Mouse (Mus musculus) urinary bladder, postnatal 25 days (tissue): ENCODE measurements around the gene Msi2.
A peak's percentile ranks its signal among the peaks of the same experiment; 100 is the strongest.

Experiments used
- DNase-seq: peaks from one replicate; pipeline ENCODE4 v3.0.0; 2022; ENCODE audit warnings: low spot score

The Msi2 gene

DNA sequence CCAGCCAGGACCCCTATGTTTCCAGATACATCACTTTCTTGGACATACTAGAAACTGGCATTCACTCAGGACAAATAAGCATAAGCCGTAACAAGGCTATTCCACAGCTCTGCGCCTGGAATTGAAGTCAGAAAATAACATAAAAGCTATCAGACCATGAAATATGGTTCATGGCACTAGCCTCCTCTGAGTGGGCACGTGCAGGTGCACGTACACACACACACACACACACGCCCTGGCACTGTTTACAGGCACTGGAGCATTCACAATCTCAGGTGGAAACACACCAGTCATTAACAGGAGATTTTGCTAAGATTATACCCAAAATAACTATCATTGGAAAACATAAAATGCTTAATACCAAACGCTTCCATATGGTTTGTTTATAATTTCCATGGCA is 81.4 kb downstream of the Msi2 start:
- DNase-seq, result no peak

DNA sequence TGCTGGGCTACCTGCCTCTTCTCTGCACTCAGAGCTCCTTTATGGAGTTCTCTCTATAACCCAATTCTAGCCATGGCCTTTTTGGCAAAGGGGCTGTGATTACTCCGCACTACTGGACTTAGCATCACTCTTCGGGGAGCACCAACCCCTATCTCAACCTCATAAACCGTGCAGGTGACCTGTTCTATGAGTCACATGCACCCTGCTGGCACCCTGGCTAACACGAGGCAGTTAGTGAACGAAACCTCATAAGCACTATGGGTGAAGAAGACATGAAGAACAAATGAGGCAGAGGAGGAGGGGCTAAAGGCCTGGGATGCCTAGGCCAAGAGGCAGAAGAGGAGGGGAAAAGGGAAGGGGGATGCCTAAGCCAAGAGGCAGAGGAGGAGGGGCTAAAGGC is 82.0 kb downstream of the Msi2 start:
- no peak for DNase-seq

DNA sequence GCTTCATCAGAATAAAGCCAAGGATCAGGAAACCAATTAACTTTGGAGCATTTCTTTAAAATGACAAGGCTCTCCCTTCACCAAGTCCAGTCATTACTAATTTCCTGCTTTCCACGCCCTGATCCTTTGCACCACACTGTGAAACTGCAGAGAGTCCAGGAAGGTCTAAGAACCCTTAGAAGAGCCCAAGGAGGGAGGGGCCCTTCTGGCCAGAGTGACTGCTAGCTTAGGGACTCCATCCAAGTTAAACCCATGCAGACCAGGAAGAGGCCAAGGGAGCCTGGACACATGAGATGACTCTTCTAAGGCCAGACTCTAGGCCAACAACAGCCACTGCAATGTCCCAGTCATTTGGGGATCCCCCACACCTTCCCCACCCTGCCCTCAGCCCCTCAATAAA is 83.7 kb downstream of the Msi2 start:
- no peak for DNase-seq

GRCm38 (mm10) chr11:88631932-88632230 is 86.4 kb downstream of the Msi2 start:
- DNase-seq, result no peak

DNA sequence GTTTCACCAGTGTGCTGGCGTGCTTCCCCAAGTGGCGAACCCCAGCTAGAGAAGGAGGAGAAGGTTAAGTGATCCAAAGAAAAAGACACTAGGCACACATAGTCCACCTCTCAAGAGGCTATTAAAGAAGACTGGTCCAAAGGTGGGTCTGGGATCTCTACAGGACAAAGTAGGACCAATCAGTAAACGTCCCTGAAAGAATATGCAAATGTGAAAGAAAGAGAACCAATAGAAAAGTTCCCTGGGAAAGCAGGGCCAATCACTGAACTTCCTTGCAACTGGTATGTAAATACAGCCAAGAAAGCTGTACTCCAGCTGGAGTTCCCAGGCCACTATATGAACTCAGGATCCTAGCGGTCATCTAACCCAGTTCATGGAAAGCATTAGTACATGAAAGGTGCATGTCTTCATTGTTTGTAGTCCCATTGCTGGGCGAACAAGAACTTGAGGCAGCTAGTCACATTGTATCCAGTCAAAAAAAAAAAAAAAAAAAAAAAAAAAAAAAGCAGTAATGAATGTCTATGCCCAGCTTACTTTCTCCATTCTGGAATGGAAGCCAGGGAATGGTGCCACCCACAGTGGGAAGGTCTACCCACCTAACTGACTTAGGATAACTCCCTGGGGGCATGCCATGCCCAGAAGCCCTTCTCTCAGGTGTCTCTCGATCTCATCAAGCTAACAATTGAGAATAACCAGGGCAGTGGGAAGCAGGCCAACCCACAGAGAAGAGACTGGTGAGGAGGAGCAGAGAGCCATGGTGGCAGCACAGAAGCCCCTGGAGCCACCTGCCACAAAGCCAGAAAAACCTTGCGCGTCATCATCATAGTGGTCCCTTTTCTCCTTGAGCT is 87.0 kb downstream of the Msi2 start:
- no peak for DNase-seq

DNA sequence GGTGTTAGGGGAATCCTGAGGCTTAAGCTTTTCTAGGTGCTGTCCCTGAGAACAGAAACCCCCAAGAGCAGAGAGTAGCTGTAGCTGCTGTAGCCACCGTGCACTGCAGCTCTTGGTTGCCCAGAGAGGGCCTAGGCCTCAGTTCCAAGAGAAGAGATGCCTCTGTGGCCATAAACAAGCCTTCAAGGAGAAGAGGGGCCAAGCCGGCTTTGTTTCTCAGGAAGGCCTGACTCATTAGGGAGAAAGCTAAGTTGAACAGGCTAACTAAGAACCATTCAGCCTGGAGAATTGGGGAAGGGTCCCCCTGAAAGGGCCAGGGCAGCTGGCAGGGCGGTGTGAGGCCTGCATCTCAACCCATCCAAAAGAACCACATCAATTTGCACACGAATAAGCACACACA is 88.7 kb downstream of the Msi2 start:
- DNase-seq, result no peak

DNA sequence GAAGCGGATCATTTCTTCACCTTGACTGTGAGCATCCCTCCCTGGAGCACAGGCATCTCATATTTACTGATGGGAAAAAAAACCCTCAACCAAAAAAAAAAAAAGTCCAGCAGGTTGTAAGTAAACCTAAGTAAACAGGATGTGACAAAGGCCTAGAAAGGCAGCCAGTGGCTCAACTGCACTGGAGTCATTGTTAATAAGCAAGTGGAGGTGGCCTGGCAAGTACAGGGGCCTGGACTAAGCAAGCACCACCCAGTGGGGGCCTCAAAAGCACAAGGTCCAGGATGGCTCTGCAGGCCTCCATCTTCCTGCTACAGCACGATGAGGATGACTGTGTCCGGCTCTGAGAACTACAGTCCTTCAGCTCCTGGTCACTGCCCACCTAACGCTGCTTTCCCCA is 89.1 kb downstream of the Msi2 start:
- DNase-seq, result no peak

- DNase-seq, result no peak
Measured at GRCm38 (mm10) chr11:88628676-88629075, 89.6 kb downstream of the Msi2 start.

DNA sequence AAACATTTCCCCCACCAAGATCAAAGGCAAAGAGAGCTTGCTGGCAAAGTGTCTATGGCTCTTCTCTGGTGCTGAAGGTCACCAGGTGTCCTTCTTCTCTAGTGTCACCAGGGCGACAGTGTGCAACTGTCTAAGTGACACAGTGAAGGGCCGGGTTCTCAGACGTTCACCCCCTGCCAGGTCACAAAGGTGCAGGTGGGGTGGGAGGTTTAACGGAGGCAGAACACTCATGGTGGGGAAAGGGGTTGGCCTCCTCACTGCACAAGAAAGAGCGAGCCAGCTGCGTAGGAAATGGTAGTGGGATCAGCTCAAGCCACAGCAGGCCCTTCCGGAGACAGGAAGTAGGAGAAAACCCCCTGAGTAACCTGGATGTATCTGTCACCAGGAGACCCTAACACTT is 91.0 kb downstream of the Msi2 start:
- no peak for DNase-seq

GRCm38 (mm10) chr11:88626576-88626975 is 91.7 kb downstream of the Msi2 start:
- DNase-seq, result no peak

- DNase-seq, result no peak
Measured at GRCm38 (mm10) chr11:88626061-88626460, 92.3 kb downstream of the Msi2 start.

- DNase-seq, result no peak
Measured at GRCm38 (mm10) chr11:88625063-88625462, 93.2 kb downstream of the Msi2 start.

DNA sequence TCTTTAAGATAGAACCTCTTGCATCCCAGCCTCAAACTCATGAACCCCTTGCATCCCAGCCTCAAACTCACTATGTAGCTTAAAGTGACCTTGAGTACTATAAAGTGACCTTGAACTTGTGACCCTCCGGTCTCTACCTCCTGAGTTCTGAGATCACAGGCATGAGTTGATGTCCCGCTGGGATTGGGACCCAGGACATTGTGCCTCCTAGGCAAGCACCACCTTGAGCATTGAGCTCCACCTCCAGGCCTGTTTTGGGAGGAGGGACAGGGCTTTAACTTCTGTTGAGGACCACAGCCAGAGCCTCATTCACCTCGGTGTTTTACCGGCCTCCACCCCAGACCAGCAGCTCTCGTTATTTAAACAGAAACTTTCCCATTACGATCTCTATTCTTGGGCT is 93.7 kb downstream of the Msi2 start:
- no peak for DNase-seq

- no peak for DNase-seq
Measured at GRCm38 (mm10) chr11:88623671-88624070, 94.6 kb downstream of the Msi2 start.

GRCm38 (mm10) chr11:88622496-88622895 is 95.8 kb downstream of the Msi2 start:
- DNase-seq, result no peak

GRCm38 (mm10) chr11:88621789-88622188 is 96.5 kb downstream of the Msi2 start:
- DNase-seq, result no peak

- DNase-seq, result no peak
Measured at GRCm38 (mm10) chr11:88620158-88620973, 97.9 kb downstream of the Msi2 start.

GRCm38 (mm10) chr11:88619468-88620157 is 98.7 kb downstream of the Msi2 start:
- no peak for DNase-seq

DNA sequence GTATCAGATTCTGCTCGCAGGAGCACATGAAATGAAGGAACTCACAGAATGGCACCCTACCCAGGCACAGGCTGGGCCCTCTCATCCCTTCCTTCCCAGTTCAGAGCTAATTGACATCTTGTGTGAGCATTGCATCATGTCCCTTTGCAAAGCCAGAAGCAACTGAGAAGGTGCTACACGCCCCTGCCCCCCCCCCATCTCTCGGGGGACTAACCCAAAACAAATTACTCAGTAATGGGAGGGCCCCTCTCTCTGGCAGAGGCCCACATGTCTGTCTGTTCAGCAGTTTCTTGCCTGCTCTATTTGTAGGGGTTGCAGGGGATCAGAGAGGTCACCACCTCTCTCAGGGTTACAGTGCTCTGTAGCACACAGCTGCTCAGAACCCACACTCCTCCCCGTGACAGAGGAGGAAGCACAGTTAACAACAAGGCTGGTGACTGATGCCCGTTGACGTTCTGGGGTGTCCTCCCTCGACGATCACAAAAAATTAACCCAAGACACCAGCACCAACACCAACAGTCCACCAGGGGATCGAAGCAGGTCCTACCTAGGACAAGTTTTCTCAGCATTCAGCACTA is 99.5 kb downstream of the Msi2 start:
- DNase-seq, result peak; percentile 47

GRCm38 (mm10) chr11:88618005-88618501 is 100.3 kb downstream of the Msi2 start:
- DNase-seq, result no peak

DNA sequence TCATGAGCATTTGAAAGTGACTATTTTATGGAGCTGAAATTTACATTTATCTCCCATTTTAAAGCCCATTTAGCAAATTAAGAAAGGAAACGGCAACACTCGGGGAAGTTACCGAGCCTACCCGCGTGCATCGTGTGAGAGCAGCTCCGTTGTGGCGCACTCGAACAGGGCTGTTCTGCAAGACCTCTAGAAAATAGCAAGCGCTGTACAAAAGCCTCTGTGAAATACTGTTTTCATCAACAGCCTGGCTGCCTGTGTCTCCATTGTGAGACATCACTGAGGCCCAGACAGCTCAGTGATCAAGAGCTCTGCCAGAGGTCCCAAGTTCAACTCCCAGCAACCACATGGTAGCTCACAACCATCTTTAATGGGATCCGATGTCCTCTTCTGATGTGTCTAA is 100.9 kb downstream of the Msi2 start:
- no peak for DNase-seq

DNA sequence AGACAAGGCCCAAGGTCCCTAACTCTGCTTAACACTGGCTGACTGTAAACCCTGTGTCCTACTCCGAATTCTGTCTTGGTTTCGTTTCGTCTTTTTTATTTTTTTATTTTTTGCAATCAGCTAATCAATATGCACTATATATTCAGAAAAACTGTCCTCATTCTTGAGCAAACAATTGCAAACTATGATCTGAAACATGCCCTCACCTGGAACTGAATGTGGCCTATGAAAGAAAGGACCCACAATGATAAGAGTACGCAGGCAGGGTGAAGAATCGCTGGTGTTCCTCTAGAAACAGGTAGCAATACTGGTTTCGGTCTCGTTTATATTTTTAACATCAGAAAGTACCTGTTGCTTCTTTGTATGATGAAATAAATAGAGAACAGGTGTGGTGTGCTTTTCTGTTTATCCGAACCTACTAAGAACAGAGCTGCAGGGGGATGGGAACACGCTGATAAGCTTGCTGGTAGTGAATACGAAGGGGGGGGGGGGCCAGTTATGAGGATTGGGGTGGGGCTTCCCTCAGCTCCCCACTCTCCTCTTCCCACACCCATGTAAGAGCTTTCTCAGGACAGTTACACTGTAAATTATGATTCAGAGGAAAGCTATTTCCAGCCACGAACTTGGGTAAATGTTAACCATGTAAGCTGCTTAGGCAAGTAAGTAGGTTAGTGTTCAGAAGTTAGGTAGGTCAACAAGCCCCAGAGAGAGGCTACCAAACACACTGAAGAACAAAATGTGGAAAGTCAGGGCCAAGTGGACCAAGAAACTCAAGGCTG is 103.6 kb downstream of the Msi2 start:
- DNase-seq, result no peak
